In genomic region chr2:29192629-29193278, GRCm38 (mm10) we compare ENCODE assay signal across 10 mouse cellular contexts.
DNase-seq lines count a peak whose midpoint lies in the region; ATAC-seq and TF ChIP-seq lines count a peak whose summit lies in the region.
"Had no signal": no experiment of that assay in that cellular context is flagged by ENCODE, and none has a peak within 500 bp of the region (broad histone marks: within the 10 kb centered on the region; RNA-seq: fewer than 3 reads in every experiment).

No protein-coding gene starts in this region.

- peak; percentile 8 for DNase-seq in cerebellum, adult 9-10 months
- no peak for DNase-seq in cerebellum, postnatal 4 days (ENCODE audit: low spot score in 2 of 2)
- peak; percentile 15 for DNase-seq in kidney, adult 2 months
- DNase-seq in 416B (ENCODE audit: low read depth), result peak; percentile 14
- peak; percentile 27 for DNase-seq in embryo, embryonic 11 days

- H3K36me3 ChIP-seq in kidney, adult 2 months (ENCODE audit: control insufficient read depth, insufficient read depth, low read length), result no peaks in the 10 kb centered on the region
- H3K36me3 ChIP-seq in kidney, embryonic 16.5 days (ENCODE audit: insufficient read depth, low read length), result no peaks in the 10 kb centered on the region
- no peaks in the 10 kb centered on the region for H3K36me3 ChIP-seq in kidney, embryonic 14.5 days (ENCODE audit: control insufficient read depth, insufficient read depth, low read length)

- H3K27ac ChIP-seq in kidney, adult 2 months (ENCODE audit: insufficient read depth, low read depth, low read length), result no peak overlapping the region
- H3K27ac ChIP-seq in kidney, embryonic 16.5 days (ENCODE audit: low read length), result no peak overlapping the region
- no peak overlapping the region for H3K27ac ChIP-seq in kidney, embryonic 14.5 days (ENCODE audit: low read depth, low read length)
- H3K27ac ChIP-seq: forebrain, embryonic 13.5 days had no signal

- WGBS in kidney, adult 2 months, result 85% methylated on average over 8 of the region's 8 CpGs
- WGBS in kidney, embryonic 16.5 days, result 73% methylated on average over 8 of the region's 8 CpGs
- WGBS in kidney, embryonic 14.5 days, result 81% methylated on average over 8 of the region's 8 CpGs

- no peak; the same call in 1 of the 2 replicates for TF ChIP-seq CTCF in kidney, adult 2 months (conservative IDR thresholded peaks at IDR 0.05; ENCODE audit: insufficient read depth, insufficient read length, low read depth, low read length)

- 0 out of 2 replicates have a peak, but pooled peaks cover 5% of the 10 kb centered on the region for H3K4me1 ChIP-seq in kidney, adult 2 months (ENCODE audit: control insufficient read depth, insufficient read depth, low read length)
- peaks cover 10% of the 10 kb centered on the region for H3K4me1 ChIP-seq in kidney, embryonic 16.5 days (ENCODE audit: insufficient read depth, low read length)
- no peaks in the 10 kb centered on the region for H3K4me1 ChIP-seq in kidney, embryonic 14.5 days (ENCODE audit: control insufficient read depth, insufficient read depth, low read length)

- no peak for TF ChIP-seq POLR2A in kidney, adult 2 months (IDR thresholded peaks at IDR 0.05; ENCODE audit: low read depth, low read length)

- H3K9me3 ChIP-seq in kidney, embryonic 16.5 days (ENCODE audit: low read length), result no peaks in the 10 kb centered on the region
- H3K9me3 ChIP-seq in kidney, embryonic 14.5 days (ENCODE audit: control insufficient read depth, low read length), result no peaks in the 10 kb centered on the region
- H3K9me3 ChIP-seq: forebrain, embryonic 13.5 days had no signal

- H3K9ac ChIP-seq in kidney, embryonic 16.5 days (replicated peaks; ENCODE audit: low read length), result no peak overlapping the region
- H3K9ac ChIP-seq in kidney, embryonic 14.5 days (ENCODE audit: low read depth, low read length), result no peak overlapping the region
- H3K9ac ChIP-seq: forebrain, embryonic 13.5 days had no signal

- ATAC-seq in kidney, embryonic 16.5 days (ENCODE audit: low FRiP score, low TSS enrichment), result no peak
- no peak for ATAC-seq in activated CD4-positive, CD25-positive, alpha-beta regulatory T cell, adult 4 months
- ATAC-seq in kidney, embryonic 14.5 days (ENCODE audit: low FRiP score, low TSS enrichment), result no peak
- ATAC-seq: forebrain, embryonic 13.5 days had no signal

- no peaks in the 10 kb centered on the region for H3K27me3 ChIP-seq in kidney, adult 2 months (replicated peaks; ENCODE audit: control insufficient read depth, insufficient read depth, low read length)
- peaks cover 24% of the 10 kb centered on the region for H3K27me3 ChIP-seq in kidney, embryonic 16.5 days (ENCODE audit: insufficient read depth, low read length)
- peaks cover 20% of the 10 kb centered on the region for H3K27me3 ChIP-seq in kidney, embryonic 14.5 days (ENCODE audit: control insufficient read depth, insufficient read depth, low read length)

- no peak overlapping the region for H3K4me3 ChIP-seq in kidney, adult 2 months (ENCODE audit: insufficient read depth, low read depth, low read length)
- no peak overlapping the region for H3K4me3 ChIP-seq in kidney, embryonic 16.5 days (ENCODE audit: low read length)
- H3K4me3 ChIP-seq in kidney, embryonic 14.5 days (ENCODE audit: low read length), result no peak overlapping the region
- H3K4me3 ChIP-seq: forebrain, embryonic 13.5 days had no signal

- no peak overlapping the region for H3K4me2 ChIP-seq in kidney, embryonic 16.5 days (replicated peaks; ENCODE audit: low read depth, low read length)
- no peak overlapping the region for H3K4me2 ChIP-seq in kidney, embryonic 14.5 days (replicated peaks; ENCODE audit: low read depth, low read length)
- H3K4me2 ChIP-seq: forebrain, embryonic 13.5 days; heart, embryonic 11.5 days had no signal

Comparison
In these comparisons a context has a peak if more than half of its experiments do, and no peak if none do; other contexts are left out.
1. DNase-seq: peak in cerebellum, adult 9-10 months (single experiment), kidney, adult 2 months (single experiment), 416B (single experiment) and embryo, embryonic 11 days (single experiment); none in cerebellum, postnatal 4 days (0 of 2).